Mouse (Mus musculus): ENCODE results near the gene Psmc3ip. TPM values are rescaled to one million over a fixed set of nuclear protein-coding genes. Genes with fewer than 3 reads are reported as not detected.

Psmc3ip gene
- polyA plus RNA-seq, 2 experiments = 16.8 to 21.6 TPM

- H3K36me3 ChIP-seq (replicated peaks; ENCODE audit: control insufficient read depth, insufficient read depth, low read depth) = no peaks in the 10 kb centered on the region
- DNase-seq (ENCODE audit: low read depth in 3 of 3, low spot score in 3 of 3) (no peak), ATAC-seq (ENCODE audit: insufficient read depth) (no peak)
- H3K4me1 ChIP-seq (replicated peaks; ENCODE audit: control insufficient read depth in 2 of 2, insufficient read depth in 2 of 2, low read length in 1 of 2) = peaks cover 23 to 32% of the 10 kb centered on the region in 2 experiments
- H3K4me3 ChIP-seq (ENCODE audit: insufficient read depth in 1 of 2, low read depth in 2 of 2, low read length in 2 of 2) = peak overlapping the region; percentile 66 to 81
- WGBS (ENCODE audit: insufficient replicate concordance) = 31% methylated on average over 19 of the region's 19 CpGs
- H3K27me3 ChIP-seq (ENCODE audit: control insufficient read depth, insufficient read depth, low read length) = peaks cover 35% of the 10 kb centered on the region
- H3K9me3 ChIP-seq (ENCODE audit: control insufficient read depth, low read length) = no peaks in the 10 kb centered on the region
- H3K27ac ChIP-seq = peak overlapping the region; percentile 85
- no peak for TF ChIP-seq EP300 (IDR thresholded peaks at IDR 0.05; ENCODE audit: low read depth)
- TF ChIP-seq CTCF (IDR thresholded peaks at IDR 0.05; ENCODE audit: low read depth) = no peak
- peak overlapping the region; percentile 98 for H3K4me2 ChIP-seq (ENCODE audit: low read depth)
- H3K9ac ChIP-seq (replicated peaks) = peak overlapping the region; percentile 89
Measured at GRCm38 (mm10) chr11:101083083-101083697, 12.0 kb downstream of the Psmc3ip start.

- DNase-seq (ENCODE audit: low read depth in 3 of 3, low spot score in 3 of 3) = peak; percentile 77 to 81 (median 79)
- Histone ChIP-seq H3K27ac (peak within 1 kb of the TSS; percentile 85), H3K4me3 (ENCODE audit: insufficient read depth in 1 of 2, low read depth in 2 of 2, low read length in 2 of 2) (peak within 1 kb of the TSS; percentile 81 to 82), H3K27me3 (ENCODE audit: control insufficient read depth, insufficient read depth, low read length) (peaks cover 39% of the 10 kb centered on the region), H3K4me2 (ENCODE audit: low read depth) (peak within 1 kb of the TSS; percentile 98), H3K4me1 (replicated peaks; ENCODE audit: control insufficient read depth in 2 of 2, insufficient read depth in 2 of 2, low read length in 1 of 2) (peaks cover 23 to 25% of the 10 kb centered on the region in 2 experiments), H3K9me3 (ENCODE audit: control insufficient read depth, low read length) (no peaks in the 10 kb centered on the region), H3K9ac (replicated peaks) (peak within 1 kb of the TSS; percentile 89), H3K36me3 (replicated peaks; ENCODE audit: control insufficient read depth, insufficient read depth, low read depth) (no peaks in the 10 kb centered on the region)
- peak; percentile 87 for ATAC-seq (ENCODE audit: insufficient read depth)
- WGBS (ENCODE audit: insufficient replicate concordance) = under 1% methylated on average over 51 of the region's 51 CpGs
- TF ChIP-seq EP300 (IDR thresholded peaks at IDR 0.05; ENCODE audit: low read depth) (no peak), CTCF (IDR thresholded peaks at IDR 0.05; ENCODE audit: low read depth) (peak; percentile 65)
Measured at GRCm38 (mm10) chr11:101082208-101083082, 12.8 kb downstream of the Psmc3ip start, which contains the start of gene Coasy. Gene Coasy, plus strand, starts transcription at chr11:101082565.

- Histone ChIP-seq H3K4me3 (ENCODE audit: insufficient read depth in 1 of 2, low read depth in 2 of 2, low read length in 2 of 2) (peak overlapping the region; percentile 81 to 82), H3K27me3 (ENCODE audit: control insufficient read depth, insufficient read depth, low read length) (peaks cover 39% of the 10 kb centered on the region), H3K36me3 (replicated peaks; ENCODE audit: control insufficient read depth, insufficient read depth, low read depth) (no peaks in the 10 kb centered on the region), H3K27ac (peak overlapping the region; percentile 49), H3K9me3 (ENCODE audit: control insufficient read depth, low read length) (no peaks in the 10 kb centered on the region), H3K4me1 (replicated peaks; ENCODE audit: control insufficient read depth in 2 of 2, insufficient read depth in 2 of 2, low read length in 1 of 2) (peaks cover 21 to 23% of the 10 kb centered on the region in 2 experiments), H3K9ac (replicated peaks) (peak overlapping the region; percentile 66), H3K4me2 (ENCODE audit: low read depth) (peak overlapping the region; percentile 98)
- ATAC-seq (ENCODE audit: insufficient read depth) (no peak), DNase-seq (ENCODE audit: low read depth in 3 of 3, low spot score in 3 of 3) (no peak)
- TF ChIP-seq EP300 (IDR thresholded peaks at IDR 0.05; ENCODE audit: low read depth) (no peak), CTCF (IDR thresholded peaks at IDR 0.05; ENCODE audit: low read depth) (no peak)
- WGBS (ENCODE audit: insufficient replicate concordance) = 8% methylated on average over 10 of the region's 10 CpGs
Measured at GRCm38 (mm10) chr11:101081659-101082058, 13.6 kb downstream of the Psmc3ip start.

GRCm38 (mm10) chr11:101080421-101080820 lies 14.8 kb downstream of the Psmc3ip start:
- Histone ChIP-seq H3K4me3 (ENCODE audit: insufficient read depth in 1 of 2, low read depth in 2 of 2, low read length in 2 of 2) (no peak overlapping the region), H3K9me3 (ENCODE audit: control insufficient read depth, low read length) (no peaks in the 10 kb centered on the region), H3K9ac (replicated peaks) (no peak overlapping the region), H3K4me1 (replicated peaks; ENCODE audit: control insufficient read depth in 2 of 2, insufficient read depth in 2 of 2, low read length in 1 of 2) (peaks cover 15 to 18% of the 10 kb centered on the region in 2 experiments), H3K27me3 (ENCODE audit: control insufficient read depth, insufficient read depth, low read length) (peaks cover 39% of the 10 kb centered on the region), H3K27ac (no peak overlapping the region), H3K4me2 (ENCODE audit: low read depth) (no peak overlapping the region), H3K36me3 (replicated peaks; ENCODE audit: control insufficient read depth, insufficient read depth, low read depth) (no peaks in the 10 kb centered on the region)
- ATAC-seq (ENCODE audit: insufficient read depth) (no peak), DNase-seq (ENCODE audit: low read depth in 3 of 3, low spot score in 3 of 3) (no peak)
- no peak for TF ChIP-seq EP300 (IDR thresholded peaks at IDR 0.05; ENCODE audit: low read depth)
- no peak for TF ChIP-seq CTCF (IDR thresholded peaks at IDR 0.05; ENCODE audit: low read depth)
- 58% methylated on average over 5 of the region's 5 CpGs for WGBS (ENCODE audit: insufficient replicate concordance)

- Histone ChIP-seq H3K27me3 (ENCODE audit: control insufficient read depth, insufficient read depth, low read length) (peaks cover 39% of the 10 kb centered on the region), H3K4me3 (ENCODE audit: insufficient read depth in 1 of 2, low read depth in 2 of 2, low read length in 2 of 2) (peak overlapping the region in 1 of 2 experiments; percentile 6; a peak in 1 of 4 replicates), H3K36me3 (replicated peaks; ENCODE audit: control insufficient read depth, insufficient read depth, low read depth) (no peaks in the 10 kb centered on the region), H3K9ac (replicated peaks) (no peak overlapping the region), H3K27ac (no peak overlapping the region), H3K4me1 (replicated peaks; ENCODE audit: control insufficient read depth in 2 of 2, insufficient read depth in 2 of 2, low read length in 1 of 2) (peaks cover 15 to 18% of the 10 kb centered on the region in 2 experiments), H3K9me3 (ENCODE audit: control insufficient read depth, low read length) (no peaks in the 10 kb centered on the region), H3K4me2 (ENCODE audit: low read depth) (peak overlapping the region; percentile 31)
- no peak for TF ChIP-seq EP300 (IDR thresholded peaks at IDR 0.05; ENCODE audit: low read depth)
- no peak for TF ChIP-seq CTCF (IDR thresholded peaks at IDR 0.05; ENCODE audit: low read depth)
- WGBS (ENCODE audit: insufficient replicate concordance) = 7% methylated on average over 27 of the region's 27 CpGs
- ATAC-seq (ENCODE audit: insufficient read depth) (no peak), DNase-seq (ENCODE audit: low read depth in 3 of 3, low spot score in 3 of 3) (no peak)
Measured at GRCm38 (mm10) chr11:101079746-101080145, 15.5 kb downstream of the Psmc3ip start.

Measured in liver, embryonic 14.5 days (tissue).